Mouse (Mus musculus) MEL (cell line): ENCODE measurements at regions not wholly inside any gene's neighbourhood (a gene's known extent, or its start where the extent isn't known, plus 50 kb on each side); places are given as distances from the start of the nearest gene placed in this dataset.

Experiments used
- CHD2 ChIP-seq: IDR thresholded peaks from 2 replicates; pipeline ENCODE4 v1.6.1; 2011; ENCODE audit warnings: low read length, improper control_type of control experiment
- CTCF ChIP-seq, 3 experiments: IDR thresholded peaks in 2 of 3; conservative IDR thresholded peaks in 1 of 3; 2 replicates each; pipeline ENCODE4 v1.5.1; 2011 to 2012; ENCODE audit warnings: low read length in 3 of 3, low read depth in 2 of 3, mild to moderate bottlenecking in 2 of 3, improper control_type of control experiment in 1 of 3, inconsistent platforms in 1 of 3, mixed read lengths in 1 of 3, moderate library complexity in 1 of 3; ENCODE audit not compliant: control insufficient read depth in 1 of 3, insufficient read depth in 1 of 3, poor library complexity in 1 of 3, severe bottlenecking in 1 of 3
- GABPA ChIP-seq: IDR thresholded peaks from 2 replicates; pipeline ENCODE4 v1.6.1; 2012; ENCODE audit warnings: low read depth, mild to moderate bottlenecking, inconsistent platforms, low read length, improper control_type of control experiment, moderate library complexity
- POLR2A ChIP-seq, 2 experiments: IDR thresholded peaks; 2 replicates each; pipeline ENCODE4 v1.6.1; 2011 to 2012; ENCODE audit warnings: low read length in 2 of 2, mild to moderate bottlenecking in 2 of 2, control low read depth in 1 of 2, improper control_type of control experiment in 1 of 2, low read depth in 1 of 2, moderate library complexity in 1 of 2; ENCODE audit not compliant: control insufficient read depth in 1 of 2, insufficient read depth in 1 of 2, poor library complexity in 1 of 2
- USF2 ChIP-seq, 2 experiments: IDR thresholded peaks; 2 replicates each; pipeline ENCODE4 v1.6.1; 2011 to 2012; ENCODE audit warnings: improper control_type of control experiment in 2 of 2, low read length in 2 of 2, borderline replicate concordance in 1 of 2, inconsistent platforms in 1 of 2, low read depth in 1 of 2, mild to moderate bottlenecking in 1 of 2; ENCODE audit not compliant: insufficient read depth in 1 of 2

DNA sequence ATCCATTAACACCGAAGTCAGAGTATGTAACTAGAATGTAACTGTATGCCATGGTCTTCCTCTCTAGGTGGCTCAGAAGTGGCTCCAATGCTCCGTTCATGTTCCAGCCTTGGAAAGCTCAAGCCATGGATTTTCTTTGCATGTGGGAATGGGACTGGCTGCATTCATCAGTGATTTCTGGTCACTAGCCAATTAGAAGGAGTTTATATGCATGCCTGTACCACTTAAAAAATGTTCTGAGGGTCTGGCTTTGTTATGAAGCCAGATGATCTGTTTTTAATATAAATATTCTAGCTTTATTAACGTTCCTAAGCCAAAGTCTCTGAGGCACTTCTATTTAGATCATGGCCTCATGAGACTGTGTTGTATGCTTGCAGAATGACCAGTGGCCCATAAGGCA lies 78.8 kb downstream of the Irx2 start:
- TF ChIP-seq CTCF (IDR thresholded peaks at IDR 0.05 in 2 of 3, conservative IDR thresholded peaks at IDR 0.05 in 1 of 3; ENCODE audit: control insufficient read depth in 1 of 3, insufficient read depth in 1 of 3, low read depth in 2 of 3, low read length in 3 of 3, poor library complexity in 1 of 3, severe bottlenecking in 1 of 3) (no peak), POLR2A (IDR thresholded peaks at IDR 0.05; ENCODE audit: control insufficient read depth in 1 of 2, insufficient read depth in 1 of 2, low read depth in 1 of 2, low read length in 2 of 2, poor library complexity in 1 of 2) (no peak), USF2 (IDR thresholded peaks at IDR 0.05; ENCODE audit: borderline replicate concordance in 1 of 2, insufficient read depth in 1 of 2, low read depth in 1 of 2, low read length in 2 of 2) (no peak), CHD2 (no peak), GABPA (no peak)
